Mouse (Mus musculus) brain, embryonic 14.5 days (tissue): Measurements from ENCODE around the gene Npff.

ENCODE experiments used
- CTCF ChIP-seq: fragments of 200-500 bp; IDR thresholded peaks from 2 replicates; pipeline ENCODE4 v1.5.1; 2012; ENCODE audit warnings: inconsistent platforms, mild to moderate bottlenecking, moderate library complexity, borderline replicate concordance; ENCODE audit not compliant: insufficient read depth, insufficient read length; ENCODE audit errors: extremely low read depth
- POLR2A ChIP-seq: fragments of 200-500 bp; IDR thresholded peaks from 2 replicates; pipeline ENCODE4 v1.6.1; 2012; ENCODE audit warnings: mild to moderate bottlenecking, inconsistent platforms, borderline replicate concordance; ENCODE audit not compliant: poor library complexity, insufficient read depth, insufficient read length, severe bottlenecking; ENCODE audit errors: extremely low read depth

DNA sequence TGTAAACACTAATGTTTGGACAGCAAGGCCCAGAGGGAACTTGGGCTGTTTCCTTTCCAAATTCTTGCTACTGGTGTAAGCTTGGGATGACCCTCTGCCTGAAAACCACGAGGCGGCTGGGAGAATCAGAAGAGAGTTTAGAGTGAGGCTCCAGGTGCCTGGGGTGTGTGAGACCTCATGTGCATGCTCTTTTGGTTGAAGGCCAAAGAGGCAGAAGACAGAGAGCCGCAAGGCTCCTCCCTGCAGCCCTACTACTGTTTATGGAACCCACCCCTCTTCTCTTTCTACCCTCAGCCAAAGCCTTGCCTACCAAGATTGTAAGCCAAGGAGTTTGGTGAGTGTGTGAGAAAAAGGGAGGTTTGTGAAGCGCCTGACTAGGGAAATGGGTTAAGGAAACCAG, 9.0 kb downstream of the Npff start:
- no peak for TF ChIP-seq POLR2A
- no peak for TF ChIP-seq CTCF
